Mouse (Mus musculus) heart, adult 2 months (tissue): ENCODE data around the gene Ikzf2.

Source experiments
- CTCF ChIP-seq: fragments of 200-600 bp; IDR thresholded peaks from 2 replicates; pipeline ENCODE4 v1.8.1; 2022; ENCODE audit warnings: antibody characterized with exemption, mild to moderate bottlenecking, moderate library complexity
- EP300 ChIP-seq: fragments of 200-500 bp; IDR thresholded peaks from 2 replicates; pipeline ENCODE4 v1.6.1; 2011; ENCODE audit warnings: low read depth, low read length, control low read depth; ENCODE audit not compliant: insufficient read depth
- POLR2A ChIP-seq: fragments of 200-500 bp; IDR thresholded peaks from 2 replicates; pipeline ENCODE4 v1.6.1; 2011; ENCODE audit warnings: mild to moderate bottlenecking, low read depth, low read length, control low read depth; ENCODE audit not compliant: insufficient read depth

GRCm38 (mm10) chr1:69655368-69655767 is 31.7 kb downstream of the Ikzf2 start:
- TF ChIP-seq CTCF, result no peak
- TF ChIP-seq POLR2A, result no peak
- TF ChIP-seq EP300, result no peak
